Mouse (Mus musculus): Measurements from ENCODE around the gene Pih1d1. TPM values are rescaled to one million over a fixed set of nuclear protein-coding genes. Genes with fewer than 3 reads are reported as not detected.
A peak's percentile ranks its signal among the peaks of the same experiment; 100 is the strongest.

The Pih1d1 gene
- polyA plus RNA-seq, 1 experiment: 46.9 TPM

DNA sequence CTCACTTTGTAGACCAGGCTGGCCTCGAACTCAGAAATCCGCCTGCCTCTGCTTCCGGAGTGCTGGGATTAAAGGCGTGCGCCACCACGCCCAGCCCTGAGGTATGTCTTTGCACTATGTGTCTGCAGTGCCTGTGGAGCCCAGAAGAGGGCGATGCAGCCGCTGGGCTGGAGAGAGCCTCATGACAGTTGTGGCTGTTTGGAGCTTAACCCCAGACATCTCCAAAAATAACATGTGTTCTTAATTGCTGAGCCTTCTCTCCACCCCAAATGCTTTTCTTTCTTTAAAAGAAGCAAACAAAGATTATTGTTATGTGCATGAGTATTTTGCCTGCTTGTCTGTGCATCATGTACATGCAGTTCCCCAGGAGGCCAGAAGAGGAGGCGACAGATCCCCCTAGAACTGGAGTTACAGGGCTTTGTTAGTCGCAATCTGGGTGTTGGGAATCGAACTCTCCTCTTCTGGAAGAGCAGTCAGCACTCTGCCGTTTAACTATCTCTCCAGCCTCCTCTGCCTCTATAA, 951 bp downstream of the Pih1d1 start:
- Histone ChIP-seq H3K4me3 (replicated peaks; ENCODE audit: extremely low read depth, low read depth, low read length) (no peak overlapping the region), H3K4me1 (ENCODE audit: control insufficient read depth, insufficient read depth, low read length) (peaks cover 6% of the 10 kb centered on the region)
- 70% methylated on average over 12 of the region's 12 CpGs for WGBS
- no peak for DNase-seq
- TF ChIP-seq CTCF (IDR thresholded peaks at IDR 0.05; ENCODE audit: insufficient read depth, low read length) (peak; percentile 46), POLR2A (IDR thresholded peaks at IDR 0.05; ENCODE audit: borderline replicate concordance, extremely low read depth, low read depth, low read length) (no peak)

DNA sequence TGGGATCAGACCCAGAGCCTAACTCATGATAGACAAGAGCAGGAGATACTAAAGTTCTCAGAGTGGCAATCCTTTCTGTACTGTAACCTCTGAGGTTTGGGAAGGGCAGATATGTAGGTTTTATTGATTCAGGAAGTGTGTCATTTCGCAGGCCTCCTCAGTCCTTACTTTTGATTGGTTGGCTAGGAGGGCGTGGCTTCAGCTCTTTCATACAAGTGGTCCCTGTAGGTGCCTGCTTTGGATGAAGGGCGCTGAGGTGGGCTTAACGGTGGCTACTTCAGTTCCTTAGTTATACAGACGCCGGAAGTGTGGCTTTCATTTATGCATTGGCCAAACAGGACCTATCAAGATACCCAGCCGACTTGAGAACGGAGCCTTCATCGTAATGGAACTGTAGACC, 1.5 kb downstream of the Pih1d1 start:
- TF ChIP-seq POLR2A (IDR thresholded peaks at IDR 0.05; ENCODE audit: borderline replicate concordance, extremely low read depth, low read depth, low read length): no peak
- 86% methylated on average over 9 of the region's 9 CpGs for WGBS
- Histone ChIP-seq H3K4me1 (ENCODE audit: control insufficient read depth, insufficient read depth, low read length) (peaks cover 4% of the 10 kb centered on the region), H3K4me3 (replicated peaks; ENCODE audit: extremely low read depth, low read depth, low read length) (no peak overlapping the region)
- DNase-seq: no peak

DNA sequence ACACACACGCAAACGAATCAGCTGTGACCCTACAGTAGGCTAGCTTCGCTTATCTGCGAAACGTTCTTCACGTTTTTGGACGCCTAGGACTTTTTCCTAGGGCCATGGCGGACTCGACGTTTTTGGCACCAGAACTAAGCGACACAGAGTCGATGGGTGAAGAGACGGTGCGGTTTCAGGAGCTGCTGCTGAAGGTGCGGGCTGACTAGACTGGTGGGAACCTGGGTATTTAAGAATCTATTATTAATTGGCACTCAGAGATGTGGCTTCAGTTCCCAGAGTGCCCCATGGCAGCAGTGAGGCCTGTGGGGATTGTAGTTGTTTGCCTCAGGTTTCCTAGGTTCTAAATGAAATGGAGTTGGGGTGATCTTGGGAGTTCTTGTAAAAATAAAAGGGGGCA, 2.1 kb downstream of the Pih1d1 start:
- no peak for TF ChIP-seq CTCF (IDR thresholded peaks at IDR 0.05; ENCODE audit: insufficient read depth, low read length)
- no peak for TF ChIP-seq POLR2A (IDR thresholded peaks at IDR 0.05; ENCODE audit: borderline replicate concordance, extremely low read depth, low read depth, low read length)
- 93% methylated on average over 15 of the region's 15 CpGs for WGBS
- Histone ChIP-seq H3K4me1 (ENCODE audit: control insufficient read depth, insufficient read depth, low read length) (peaks cover 4% of the 10 kb centered on the region), H3K4me3 (replicated peaks; ENCODE audit: extremely low read depth, low read depth, low read length) (no peak overlapping the region)
- DNase-seq: no peak

DNA sequence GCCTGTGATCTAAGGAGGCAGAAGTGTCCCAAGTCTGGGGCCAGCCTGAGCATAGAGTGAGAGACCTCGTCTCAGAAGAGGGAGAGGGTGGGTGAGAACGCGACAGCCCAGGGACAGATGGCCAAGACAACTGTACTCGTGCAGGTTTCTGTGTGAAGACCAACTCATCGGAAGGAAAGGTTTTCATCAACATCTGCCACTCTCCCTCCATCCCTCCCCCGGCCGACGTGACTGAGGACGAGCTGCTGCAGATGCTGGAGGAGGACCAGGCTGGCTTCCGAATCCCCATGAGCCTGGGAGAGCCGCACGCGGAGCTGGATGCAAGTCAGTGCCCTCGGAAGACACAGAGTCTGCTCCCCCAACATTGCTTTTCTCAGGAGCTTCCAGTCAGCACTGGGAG, 3.4 kb downstream of the Pih1d1 start:
- Histone ChIP-seq H3K4me3 (replicated peaks; ENCODE audit: extremely low read depth, low read depth, low read length) (no peak overlapping the region), H3K4me1 (ENCODE audit: control insufficient read depth, insufficient read depth, low read length) (no peaks in the 10 kb centered on the region)
- no peak for DNase-seq
- WGBS: 88% methylated on average over 14 of the region's 14 CpGs
- no peak for TF ChIP-seq CTCF (IDR thresholded peaks at IDR 0.05; ENCODE audit: insufficient read depth, low read length)
- no peak for TF ChIP-seq POLR2A (IDR thresholded peaks at IDR 0.05; ENCODE audit: borderline replicate concordance, extremely low read depth, low read depth, low read length)

DNA sequence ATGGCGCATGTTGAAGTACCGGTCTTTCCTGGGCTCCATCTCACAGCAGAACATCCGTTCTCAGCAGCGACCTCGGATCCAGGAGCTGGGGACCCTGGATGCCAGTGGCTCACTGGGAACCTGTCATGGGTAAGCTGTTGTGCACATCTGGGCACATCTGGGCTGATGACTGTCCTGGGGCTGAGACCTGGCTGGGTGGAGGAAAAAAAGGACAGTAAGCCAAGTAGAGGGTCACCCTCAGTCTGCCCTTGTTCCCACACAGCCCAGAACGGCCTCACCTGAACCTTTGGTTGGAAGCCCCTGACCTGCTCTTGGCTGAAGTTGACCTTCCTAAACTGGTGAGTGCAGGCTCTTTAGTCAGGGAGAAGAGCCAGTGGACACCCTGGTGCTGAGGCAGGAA, 4.9 kb downstream of the Pih1d1 start:
- Histone ChIP-seq H3K4me1 (ENCODE audit: control insufficient read depth, insufficient read depth, low read length) (no peaks in the 10 kb centered on the region), H3K4me3 (replicated peaks; ENCODE audit: extremely low read depth, low read depth, low read length) (no peak overlapping the region)
- 93% methylated on average over 6 of the region's 6 CpGs for whole genome bisulfite sequencing
- DNase-seq: no peak
- no peak for TF ChIP-seq CTCF (IDR thresholded peaks at IDR 0.05; ENCODE audit: insufficient read depth, low read length)
- no peak for TF ChIP-seq POLR2A (IDR thresholded peaks at IDR 0.05; ENCODE audit: borderline replicate concordance, extremely low read depth, low read depth, low read length)

DNA sequence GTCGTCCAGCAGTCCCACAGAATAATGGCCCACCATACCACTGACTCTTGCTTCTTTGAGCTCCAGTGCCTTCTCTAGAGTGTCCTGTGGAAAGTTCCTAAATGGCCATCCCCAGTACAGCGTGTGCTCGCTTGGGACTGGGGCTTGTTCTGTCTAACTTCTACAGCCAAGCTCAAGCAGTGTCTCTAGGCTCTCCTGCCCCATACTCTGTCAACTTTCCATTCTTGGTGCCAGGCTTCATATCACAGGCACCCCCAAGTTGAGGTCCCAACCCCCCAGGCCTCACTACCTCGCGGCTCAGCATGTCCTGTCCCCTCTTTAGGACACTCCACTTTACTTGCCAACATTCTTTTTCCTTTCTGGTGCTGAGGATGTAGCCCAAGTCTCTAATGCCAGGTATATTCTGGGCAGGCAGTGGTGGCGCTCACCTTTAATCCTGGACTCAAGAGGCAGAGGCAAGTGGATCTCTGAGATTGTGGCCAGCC, 6.3 kb downstream of the Pih1d1 start:
- TF ChIP-seq POLR2A (IDR thresholded peaks at IDR 0.05; ENCODE audit: borderline replicate concordance, extremely low read depth, low read depth, low read length) (no peak), CTCF (IDR thresholded peaks at IDR 0.05; ENCODE audit: insufficient read depth, low read length) (no peak)
- no peak for DNase-seq
- Histone ChIP-seq H3K4me3 (replicated peaks; ENCODE audit: extremely low read depth, low read depth, low read length) (no peak overlapping the region), H3K4me1 (ENCODE audit: control insufficient read depth, insufficient read depth, low read length) (no peaks in the 10 kb centered on the region)
- 90% methylated on average over 6 of the region's 6 CpGs for WGBS

DNA sequence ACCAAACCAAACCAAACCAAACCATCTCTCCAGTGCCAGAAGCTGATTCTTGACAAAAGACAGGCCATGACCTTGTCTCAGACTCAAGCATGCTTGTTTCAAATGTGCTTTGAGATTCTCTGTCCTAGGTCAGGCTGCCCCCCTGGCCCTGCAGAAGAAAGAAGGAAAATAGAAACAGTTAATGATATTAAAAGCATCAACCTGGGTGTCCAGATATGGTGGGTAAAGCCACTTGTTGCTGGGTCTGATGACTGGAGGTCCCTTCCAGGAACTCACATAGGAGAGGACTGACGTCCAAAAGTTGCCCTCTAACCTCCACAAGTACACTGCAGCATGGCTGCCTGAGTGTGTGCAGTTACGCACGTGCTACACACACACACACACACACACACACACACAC, 6.8 kb downstream of the Pih1d1 start:
- DNase-seq: no peak
- WGBS: 85% methylated on average over 3 of the region's 3 CpGs
- Histone ChIP-seq H3K4me1 (ENCODE audit: control insufficient read depth, insufficient read depth, low read length) (no peaks in the 10 kb centered on the region), H3K4me3 (replicated peaks; ENCODE audit: extremely low read depth, low read depth, low read length) (no peak overlapping the region)
- TF ChIP-seq CTCF (IDR thresholded peaks at IDR 0.05; ENCODE audit: insufficient read depth, low read length) (no peak), POLR2A (IDR thresholded peaks at IDR 0.05; ENCODE audit: borderline replicate concordance, extremely low read depth, low read depth, low read length) (no peak)

DNA sequence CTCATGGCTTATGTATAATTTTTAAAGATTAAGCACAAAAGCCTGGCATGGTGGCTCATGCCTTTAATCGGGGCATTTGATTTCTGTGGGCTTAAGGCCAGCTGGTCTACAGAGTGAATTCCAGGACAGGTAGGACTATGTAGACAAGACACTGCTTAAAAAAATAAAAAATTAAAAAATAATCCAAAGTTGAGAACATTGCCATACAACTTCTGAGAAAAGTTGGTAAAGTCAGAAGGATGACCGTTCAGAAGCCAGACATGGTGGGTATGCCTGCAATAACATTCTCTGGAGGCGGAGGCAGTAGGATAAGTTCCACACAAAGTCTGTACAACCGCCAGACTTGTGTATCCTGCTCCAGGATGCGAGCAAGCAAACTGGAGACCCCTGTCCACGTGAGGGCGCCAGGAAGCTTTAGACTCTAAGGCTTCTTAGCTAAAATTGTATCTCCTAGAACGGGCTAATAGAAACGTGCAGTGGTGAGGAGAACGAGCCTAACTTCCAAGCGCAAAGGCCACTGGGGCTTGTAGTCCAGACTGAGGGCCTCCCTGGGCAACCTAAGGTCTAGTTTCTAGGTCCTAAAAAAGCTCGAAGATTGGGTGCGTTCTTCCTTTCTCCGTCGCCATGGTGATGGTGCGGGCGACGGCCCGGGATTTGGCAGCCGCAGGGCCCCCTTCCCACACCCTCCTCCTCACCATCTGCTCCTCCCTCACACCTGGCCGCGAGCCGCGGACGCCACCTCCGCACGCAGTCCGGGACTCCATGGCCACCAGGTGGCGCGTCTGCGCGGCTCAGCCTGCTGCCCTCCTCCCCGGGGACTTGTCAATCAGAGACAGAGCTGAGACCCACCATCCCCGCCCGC, 7.7 kb downstream of the Pih1d1 start:
- H3K4me3 ChIP-seq (replicated peaks; ENCODE audit: extremely low read depth, low read depth, low read length): peak overlapping the region; percentile 36
- peak; percentile 92 for DNase-seq
- no peak for TF ChIP-seq POLR2A (IDR thresholded peaks at IDR 0.05; ENCODE audit: borderline replicate concordance, extremely low read depth, low read depth, low read length)
- TF ChIP-seq CTCF (IDR thresholded peaks at IDR 0.05; ENCODE audit: insufficient read depth, low read length): peak; percentile 69
- H3K4me1 ChIP-seq (ENCODE audit: control insufficient read depth, insufficient read depth, low read length): no peaks in the 10 kb centered on the region
- WGBS: 3% methylated on average over 35 of the region's 35 CpGs

DNA sequence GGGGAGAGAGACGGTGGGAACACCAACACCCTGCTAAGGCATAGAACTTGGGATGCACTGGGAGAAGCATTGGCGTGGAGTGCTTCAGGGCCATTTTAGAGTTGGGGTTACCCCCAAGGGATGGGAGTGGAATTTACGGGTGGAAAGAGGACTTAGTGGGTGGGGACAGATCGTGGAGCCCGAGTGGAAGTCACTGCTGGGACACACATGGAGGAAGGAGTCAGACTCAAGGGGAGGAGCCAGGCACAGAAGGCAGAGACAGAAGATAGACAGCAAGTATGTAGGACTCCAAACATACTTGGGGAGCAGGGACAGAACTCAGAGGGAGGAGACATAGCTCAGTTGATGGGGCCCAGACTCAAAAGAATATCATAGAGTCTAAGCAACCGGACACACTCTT, 8.4 kb downstream of the Pih1d1 start:
- Histone ChIP-seq H3K4me1 (ENCODE audit: control insufficient read depth, insufficient read depth, low read length) (no peaks in the 10 kb centered on the region), H3K4me3 (replicated peaks; ENCODE audit: extremely low read depth, low read depth, low read length) (no peak overlapping the region)
- no peak for DNase-seq
- 25% methylated on average over 6 of the region's 6 CpGs for WGBS
- TF ChIP-seq POLR2A (IDR thresholded peaks at IDR 0.05; ENCODE audit: borderline replicate concordance, extremely low read depth, low read depth, low read length) (no peak), CTCF (IDR thresholded peaks at IDR 0.05; ENCODE audit: insufficient read depth, low read length) (no peak)
